Mouse (Mus musculus): Measurements from ENCODE around the gene B130006D01Rik.
"Not testable (repeated sequence)": the region's sequence is repeated elsewhere in the genome, so short reads cannot be mapped to it uniquely, and the experiment has no call there.

Gene B130006D01Rik

DNA sequence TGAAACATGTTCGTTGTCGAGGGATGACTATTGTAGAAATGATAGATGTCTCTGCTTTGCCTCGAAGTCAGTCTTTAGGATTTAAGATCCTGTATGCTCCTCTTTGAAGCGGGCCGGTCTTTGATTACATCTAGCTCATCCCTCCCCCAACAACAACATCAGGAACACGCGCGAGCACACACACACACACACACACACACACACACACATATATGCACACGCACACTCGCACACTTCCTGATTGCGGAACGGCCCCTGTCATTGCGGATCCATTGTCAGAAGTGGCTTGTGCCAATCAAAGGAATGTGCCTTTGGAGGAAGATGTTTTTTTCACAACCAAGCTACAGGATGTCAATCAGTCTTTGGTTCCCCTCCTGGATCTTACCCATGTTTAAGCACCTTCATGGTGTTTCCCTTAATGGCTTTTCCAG, 9.6 kb upstream of the B130006D01Rik start:
- no peak for DNase-seq (ENCODE audit: low spot score)

DNA sequence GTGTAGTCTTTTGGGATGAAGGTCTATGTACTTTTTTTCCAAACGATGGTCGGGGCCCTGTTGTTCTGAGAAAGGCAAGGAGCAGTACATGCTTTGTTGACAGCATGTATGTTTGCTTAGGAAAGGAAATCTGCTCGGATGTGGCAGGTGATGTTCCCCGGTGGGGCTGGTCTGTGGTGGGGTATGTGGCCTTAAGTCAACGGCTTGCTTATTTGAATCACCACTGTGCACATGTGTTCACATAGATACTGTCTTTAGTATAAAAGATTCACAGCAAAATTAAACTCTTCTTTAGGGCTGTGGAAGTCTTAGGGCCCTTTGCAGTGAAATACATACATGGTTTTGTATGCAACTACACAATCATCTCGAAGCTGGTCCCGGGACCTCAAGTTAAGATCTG, 9.0 kb upstream of the B130006D01Rik start:
- DNase-seq (ENCODE audit: low spot score): no peak

DNA sequence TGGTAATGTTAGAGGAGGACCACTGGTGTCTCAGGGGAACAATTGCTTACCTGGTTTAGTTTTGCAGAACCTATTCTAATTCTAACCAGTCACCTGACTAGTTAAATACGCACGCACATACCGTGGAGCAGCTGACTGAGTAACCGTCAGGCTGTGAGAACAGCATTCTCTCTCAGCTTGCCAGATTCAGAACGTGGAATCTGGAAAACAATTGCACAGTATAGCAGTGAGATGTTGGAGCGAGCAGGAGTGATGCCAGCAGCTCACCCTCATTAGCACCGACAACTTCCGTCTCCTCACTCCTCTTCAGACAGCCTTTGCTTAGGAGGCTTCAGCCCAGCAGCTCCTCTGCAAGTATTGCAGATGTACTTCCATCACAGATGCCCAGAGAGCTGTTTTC, 7.3 kb upstream of the B130006D01Rik start:
- DNase-seq (ENCODE audit: low spot score): no peak

DNA sequence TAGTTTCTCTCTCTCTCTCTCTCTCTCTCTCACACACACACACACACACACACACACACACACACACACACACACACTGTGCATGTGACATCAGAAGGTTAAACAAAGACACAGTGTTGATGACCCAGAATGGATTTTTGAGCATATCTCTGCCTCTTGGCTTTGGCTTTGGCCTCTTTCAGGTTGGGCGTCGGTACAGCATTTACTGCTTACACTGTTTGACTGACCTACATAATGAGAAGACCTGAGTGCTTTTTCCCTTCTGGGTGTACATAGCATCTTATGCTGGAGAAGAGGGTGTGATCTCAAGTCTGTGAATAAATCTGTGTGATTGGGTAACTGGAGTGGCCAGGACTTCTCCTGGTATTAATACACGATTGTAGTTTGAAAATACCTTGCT, 4.0 kb upstream of the B130006D01Rik start:
- no peak for DNase-seq (ENCODE audit: low spot score)

DNA sequence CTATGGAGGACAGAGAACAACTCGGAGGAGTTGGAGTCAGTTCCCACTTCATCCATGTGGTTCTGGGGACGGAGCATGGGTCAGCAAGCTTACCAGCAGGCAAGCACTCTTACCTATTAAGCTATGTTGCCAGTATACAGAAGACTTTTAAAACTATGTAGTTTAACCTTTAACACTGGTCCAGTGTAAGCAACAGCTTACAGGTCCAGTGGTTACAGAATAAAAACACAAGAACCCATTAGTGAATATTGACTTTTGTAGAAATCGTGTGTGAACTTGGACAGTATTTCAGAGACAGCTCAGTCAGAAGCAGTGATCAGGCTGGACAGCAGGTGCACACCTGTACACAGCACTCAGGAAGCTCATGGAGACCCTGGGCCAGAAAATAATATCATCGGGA, 1.1 kb downstream of the B130006D01Rik start:
- no peak for DNase-seq (ENCODE audit: low spot score)

DNA sequence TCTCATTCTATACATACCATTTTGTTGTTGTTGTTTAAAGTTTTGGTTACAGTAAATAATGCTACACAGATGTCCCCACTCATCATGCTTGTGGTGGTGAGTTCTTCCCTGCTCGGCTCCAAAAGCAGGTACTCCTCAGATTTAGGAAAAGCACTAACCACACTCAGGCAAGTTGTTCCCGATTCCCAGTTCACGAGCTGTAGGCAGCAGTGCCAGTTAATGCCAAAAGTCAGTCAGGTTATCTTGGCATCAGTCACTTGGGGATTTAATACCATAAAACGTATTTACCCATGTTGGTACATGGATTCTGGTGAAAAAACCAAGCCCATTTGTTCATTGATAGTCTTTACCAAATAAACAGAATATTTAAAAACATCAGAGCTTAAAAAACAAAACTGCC, 2.8 kb downstream of the B130006D01Rik start:
- DNase-seq (ENCODE audit: low spot score): no peak

DNA sequence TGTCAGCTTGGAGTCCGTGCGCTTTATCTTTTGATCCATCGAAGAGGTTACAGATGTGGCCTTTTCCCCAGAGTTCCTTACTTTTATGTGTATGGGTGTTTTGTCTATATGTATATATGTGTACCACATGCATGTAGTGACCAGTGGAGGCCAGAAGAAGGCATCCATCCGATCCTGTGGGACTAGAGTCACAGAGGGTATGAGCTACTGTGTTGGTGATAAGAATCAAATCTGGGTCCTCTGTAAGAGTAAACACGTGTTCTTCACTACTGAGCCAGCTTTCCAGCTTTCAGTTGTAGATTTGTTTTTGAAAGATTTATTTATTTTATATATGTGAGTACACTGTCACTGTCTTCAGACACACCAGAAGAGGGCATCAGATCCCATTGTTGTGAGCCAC, 4.6 kb downstream of the B130006D01Rik start:
- no peak for DNase-seq (ENCODE audit: low spot score)

DNA sequence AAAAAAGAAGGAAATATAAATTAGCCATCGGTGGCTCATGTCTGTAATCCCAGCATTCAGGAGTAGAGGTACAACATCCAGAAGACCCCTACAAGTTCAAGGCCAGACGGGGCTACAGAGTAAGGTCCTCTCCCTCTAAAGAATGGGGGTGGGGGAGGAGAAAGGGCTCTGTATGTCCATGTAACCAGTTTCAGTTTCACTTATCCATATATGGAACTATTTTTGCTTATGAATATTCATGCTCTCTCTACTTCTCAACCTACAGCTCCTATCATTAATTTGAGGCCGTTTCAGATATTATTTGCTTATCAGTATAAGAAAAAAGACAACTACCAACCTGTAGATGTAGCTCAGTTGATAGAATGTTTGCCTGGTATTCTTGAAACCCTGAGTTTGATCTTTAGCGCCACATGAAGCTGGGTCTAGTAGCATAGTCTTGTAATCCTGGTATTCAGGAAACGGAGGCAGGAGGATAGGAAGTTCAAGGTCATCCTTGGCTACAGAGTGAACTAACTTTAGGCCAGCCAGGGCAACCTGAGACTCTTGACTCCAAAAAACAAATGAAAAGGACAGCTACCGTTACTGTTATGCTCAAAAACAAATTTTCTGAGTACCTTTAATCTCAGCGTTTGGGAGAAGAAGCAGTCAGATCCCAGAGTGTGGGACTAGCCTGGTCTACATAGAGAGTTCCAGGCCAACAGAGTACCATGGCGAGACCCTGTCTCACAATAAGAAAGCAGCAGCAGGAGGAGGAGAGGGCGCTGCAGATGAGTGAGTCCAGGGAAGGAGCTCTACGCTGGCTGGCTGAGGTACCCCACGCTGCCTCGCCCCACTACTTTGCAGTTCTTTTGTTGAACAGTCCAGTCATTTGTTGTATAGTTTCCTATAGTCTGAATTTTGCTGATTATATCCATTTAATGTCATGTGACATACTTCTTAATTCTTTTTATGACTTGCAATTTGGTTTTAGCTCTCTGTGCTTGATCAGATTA, 5.8 kb downstream of the B130006D01Rik start:
- DNase-seq (ENCODE audit: low spot score): no peak

DNA sequence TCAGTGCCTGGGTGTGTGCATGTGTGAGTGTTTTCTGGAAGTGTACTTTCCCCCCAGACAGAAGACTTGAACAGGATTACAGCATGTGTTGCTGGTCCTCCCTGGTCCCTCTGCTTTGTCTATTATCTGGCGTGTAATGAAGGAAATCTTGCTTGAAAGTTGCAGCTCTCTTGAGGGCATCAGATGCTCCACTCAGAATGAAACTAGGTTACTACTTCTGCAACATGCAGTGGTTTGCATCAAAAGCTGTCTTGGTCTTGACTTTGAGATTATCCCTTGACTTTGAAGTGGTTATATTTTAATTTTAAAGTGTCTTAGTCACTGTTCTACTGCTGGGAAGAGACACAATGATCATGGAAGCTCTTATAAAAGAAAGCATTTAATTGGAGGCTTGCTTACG, 11.1 kb downstream of the B130006D01Rik start:
- no peak for DNase-seq (ENCODE audit: low spot score)

DNA sequence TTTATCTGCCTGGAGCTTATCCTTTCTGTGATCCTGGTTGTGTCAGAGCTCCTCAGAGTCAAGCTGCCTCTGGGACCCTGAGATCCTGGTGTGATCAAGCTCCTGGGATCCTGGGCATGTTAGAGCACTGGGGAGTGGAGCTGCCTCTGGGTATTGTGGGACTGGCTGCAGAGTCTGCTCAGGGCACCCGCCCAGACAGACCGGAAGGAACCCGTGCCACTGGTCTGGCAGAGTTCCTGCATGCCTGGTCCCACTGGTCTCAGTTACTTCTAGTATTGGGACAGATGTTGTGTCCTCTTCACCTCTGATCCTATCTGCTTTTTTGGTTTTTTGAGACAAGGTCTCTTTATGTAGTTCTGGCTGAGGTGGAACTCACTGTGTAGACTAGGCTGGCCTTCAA, 14.4 kb downstream of the B130006D01Rik start:
- DNase-seq (ENCODE audit: low spot score): no peak

DNA sequence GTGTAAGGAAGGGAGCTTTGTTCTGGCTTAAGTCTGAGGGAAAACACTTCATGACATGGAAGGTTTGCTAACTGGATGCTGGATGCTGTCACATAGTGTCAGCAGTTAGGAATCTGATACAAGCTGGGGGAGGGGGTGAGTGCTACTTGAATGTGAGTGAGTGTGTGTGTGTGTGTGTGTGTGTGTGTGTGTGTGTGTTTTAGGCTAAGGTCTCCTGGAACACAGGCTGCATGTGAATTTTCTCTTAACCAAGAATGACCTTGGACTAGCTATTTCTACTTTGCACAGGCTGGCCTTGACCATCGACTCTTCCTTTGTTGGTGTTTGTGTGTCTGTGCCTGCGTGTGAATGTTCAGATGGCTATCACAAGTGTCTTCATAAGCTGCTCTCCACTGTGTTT, 21.1 kb downstream of the B130006D01Rik start:
- DNase-seq (ENCODE audit: low spot score): no peak

DNA sequence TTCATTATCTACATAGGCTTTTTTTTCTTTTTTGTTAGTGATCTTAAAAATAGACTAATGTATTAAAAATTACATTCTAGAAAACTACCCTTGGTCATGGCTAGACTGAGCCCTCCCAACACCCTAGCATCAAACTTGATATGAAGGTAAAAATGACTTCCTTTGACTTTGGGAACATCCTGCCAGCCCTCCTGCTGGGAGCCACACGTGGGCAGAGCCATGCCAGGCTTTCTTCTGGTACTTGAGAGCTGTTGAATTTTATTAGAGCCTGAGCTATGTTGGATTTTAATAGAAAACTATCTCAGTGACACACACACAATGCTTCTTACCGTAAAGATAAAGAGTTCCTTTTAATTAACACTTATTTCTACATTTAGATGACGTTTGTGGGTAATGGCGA, 23.4 kb downstream of the B130006D01Rik start:
- no peak for DNase-seq (ENCODE audit: low spot score)

DNA sequence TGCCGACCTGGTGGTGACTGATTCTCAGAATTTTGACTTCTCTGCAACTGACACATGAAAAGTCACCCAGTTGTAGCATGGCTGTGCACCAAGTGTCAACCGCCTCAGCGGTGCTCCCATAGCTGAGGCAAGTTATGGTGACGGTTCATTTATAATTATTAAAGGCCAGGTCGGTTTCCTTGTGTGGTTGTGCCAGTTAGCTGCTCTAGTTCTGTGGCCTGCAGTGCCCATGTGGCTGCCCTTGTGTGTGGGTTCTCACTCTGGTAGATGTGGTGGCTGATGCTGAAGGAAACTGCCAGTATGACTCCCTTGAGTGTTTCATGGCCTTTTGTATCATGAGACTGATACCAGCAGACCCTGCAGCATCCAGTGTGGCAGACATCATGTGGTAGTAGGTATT, 24.9 kb downstream of the B130006D01Rik start:
- no peak for DNase-seq (ENCODE audit: low spot score)

DNA sequence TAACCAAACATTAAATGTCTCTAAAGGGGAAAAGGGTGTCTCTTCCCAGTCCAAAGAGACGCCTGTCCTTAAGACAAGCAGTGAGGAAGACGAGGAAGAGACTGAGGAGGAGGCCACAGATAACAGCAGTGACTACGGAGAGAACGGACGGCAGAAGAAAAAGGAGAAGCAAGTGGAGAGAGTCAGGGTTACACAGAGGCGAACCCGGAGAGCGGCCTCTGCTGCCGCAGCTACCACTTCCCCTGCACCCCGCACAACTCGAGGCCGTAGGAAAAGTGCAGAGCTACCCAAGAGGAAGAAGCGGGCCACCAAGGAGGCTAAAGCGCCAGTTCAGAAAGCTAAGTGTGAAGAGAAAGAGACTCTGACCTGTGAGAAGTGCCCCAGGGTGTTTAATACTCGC, 26.2 kb downstream of the B130006D01Rik start:
- no peak for DNase-seq (ENCODE audit: low spot score)

DNA sequence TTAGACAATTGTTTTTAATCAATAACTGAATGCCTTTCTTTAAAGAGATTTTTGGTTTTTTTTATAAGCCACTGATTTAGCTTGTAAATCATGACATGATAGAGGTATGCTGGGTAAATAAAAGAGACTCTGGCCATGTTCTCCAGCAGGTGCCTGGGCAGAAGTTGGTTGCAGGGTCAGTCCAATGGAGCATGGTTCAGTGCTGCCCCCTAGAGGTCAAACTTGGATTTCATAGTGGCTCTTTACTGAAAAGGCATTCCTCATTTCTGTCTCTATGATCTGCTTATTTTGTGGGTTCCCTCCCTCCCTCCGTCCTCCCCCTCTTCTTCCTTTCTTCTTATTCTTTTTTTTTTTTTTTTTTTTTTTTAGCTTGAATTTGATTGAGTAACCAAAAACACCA, 27.6 kb downstream of the B130006D01Rik start:
- DNase-seq (ENCODE audit: low spot score): peak; percentile 67

DNA sequence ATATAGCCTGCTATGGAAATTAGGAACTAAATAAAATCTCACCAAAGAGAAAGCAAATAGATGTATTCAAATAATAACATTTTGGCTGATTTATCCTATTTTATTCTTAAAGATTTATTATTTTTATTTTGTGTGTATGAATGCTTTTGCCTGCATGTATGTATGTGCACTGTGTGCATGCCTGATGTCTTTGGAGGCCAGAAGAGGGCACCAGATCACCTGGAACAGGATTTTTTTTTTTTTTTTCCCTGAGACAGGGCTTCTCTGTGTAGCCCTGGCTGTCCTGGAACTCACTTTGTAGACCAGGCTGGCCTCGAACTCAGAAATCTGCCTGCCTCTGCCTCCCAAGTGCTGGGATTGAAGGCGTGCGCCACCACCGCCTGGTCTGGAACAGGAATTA, 31.8 kb downstream of the B130006D01Rik start:
- DNase-seq (ENCODE audit: low spot score): not testable (repeated sequence)

DNA sequence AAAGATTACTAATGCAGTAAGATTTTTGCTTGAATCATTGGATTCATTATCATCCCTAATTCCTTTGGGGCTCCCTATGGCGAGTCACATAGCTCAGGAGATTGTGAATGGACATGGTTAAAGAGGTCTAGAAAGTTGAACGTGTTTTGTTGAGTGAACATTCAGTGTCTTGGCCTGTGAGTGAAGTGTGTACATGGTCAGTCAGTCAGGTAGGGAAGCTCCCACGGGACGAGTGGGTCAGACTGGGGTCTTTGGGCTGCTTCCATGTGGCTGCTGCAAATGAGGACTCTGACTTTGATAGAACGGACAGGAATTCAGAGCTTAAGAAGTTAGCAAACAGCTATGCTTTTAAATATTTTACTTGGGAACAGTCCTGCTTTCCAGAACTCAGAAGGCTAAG, 37.1 kb downstream of the B130006D01Rik start:
- DNase-seq (ENCODE audit: low spot score): no peak

DNA sequence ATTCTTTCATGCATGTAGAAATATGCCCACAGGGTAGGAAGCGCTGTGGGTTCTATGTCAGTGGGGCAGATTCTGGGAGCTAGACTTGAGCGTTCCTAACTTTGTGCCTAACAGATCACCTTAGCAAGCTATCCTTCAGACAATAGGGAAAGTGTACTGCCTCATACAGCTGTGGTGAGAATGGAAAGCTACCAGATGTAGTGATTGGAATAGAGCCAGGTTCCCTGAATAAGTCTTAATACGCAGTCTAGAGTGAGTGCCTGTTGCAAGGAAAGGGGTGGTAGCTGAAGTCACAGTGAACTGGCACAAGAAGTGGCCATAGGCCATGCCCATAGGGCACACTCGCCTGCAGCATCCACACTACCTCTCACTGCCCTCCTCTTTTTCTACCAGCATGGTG, 39.6 kb downstream of the B130006D01Rik start:
- DNase-seq (ENCODE audit: low spot score): no peak

DNA sequence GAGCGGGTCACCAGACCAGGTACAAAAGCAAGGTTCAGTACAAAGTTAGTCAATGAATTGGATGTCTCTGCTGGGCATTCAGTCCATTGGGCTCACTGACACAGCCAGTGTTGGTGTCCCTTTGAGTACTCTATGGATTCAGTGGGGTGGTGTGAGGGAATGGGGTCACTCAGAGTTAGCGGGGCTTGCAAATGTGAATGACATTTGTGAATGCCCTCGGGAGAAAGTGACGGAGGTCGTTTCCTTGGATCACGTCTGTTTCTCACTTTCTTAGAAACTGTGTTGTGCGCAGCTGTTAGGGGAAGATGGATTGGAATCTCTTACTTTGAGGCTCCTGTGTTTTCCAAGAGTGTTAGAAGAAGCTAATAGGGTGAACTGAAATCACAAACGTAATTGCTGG, 41.4 kb downstream of the B130006D01Rik start:
- DNase-seq (ENCODE audit: low spot score): no peak

DNA sequence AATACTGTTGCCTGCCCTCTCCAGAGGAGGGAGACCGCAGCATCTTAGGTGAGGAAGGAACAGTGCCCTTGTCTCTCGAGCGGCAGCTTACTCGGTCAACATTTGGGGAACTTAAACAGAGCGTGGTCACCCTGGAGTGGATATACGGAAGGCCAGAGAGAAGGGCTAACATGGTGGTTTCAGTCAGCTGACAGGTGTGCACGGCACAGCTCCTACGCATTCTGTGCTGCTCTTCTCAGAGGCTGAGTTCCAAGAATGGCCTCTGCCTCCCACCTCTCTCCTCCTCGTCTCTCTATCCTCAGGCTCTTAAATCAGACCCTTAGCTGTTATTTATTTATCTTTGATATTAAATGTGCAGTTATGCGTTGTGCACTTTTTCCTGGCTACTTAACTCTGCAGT, 41.9 kb downstream of the B130006D01Rik start:
- no peak for DNase-seq (ENCODE audit: low spot score)

DNA sequence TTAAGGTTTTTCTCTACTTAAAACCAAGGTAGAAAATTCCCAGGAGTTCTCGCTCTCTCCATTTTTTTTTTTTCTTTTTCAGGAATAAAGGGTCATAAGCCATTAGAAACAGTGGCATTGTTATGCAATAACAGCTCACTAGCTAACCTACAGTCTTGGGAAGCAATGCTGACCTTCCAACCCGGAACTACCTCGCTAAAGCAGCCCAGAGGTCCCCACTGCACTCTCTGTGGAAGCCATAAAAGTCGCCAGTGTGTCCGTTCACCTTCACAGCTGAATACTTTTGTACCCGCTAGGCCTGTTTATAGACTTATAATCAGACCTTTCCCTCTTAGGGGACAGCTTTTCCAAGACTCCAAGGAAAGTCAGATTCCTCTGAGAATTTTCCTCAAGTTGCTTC, 44.9 kb downstream of the B130006D01Rik start:
- no peak for DNase-seq (ENCODE audit: low spot score)

DNA sequence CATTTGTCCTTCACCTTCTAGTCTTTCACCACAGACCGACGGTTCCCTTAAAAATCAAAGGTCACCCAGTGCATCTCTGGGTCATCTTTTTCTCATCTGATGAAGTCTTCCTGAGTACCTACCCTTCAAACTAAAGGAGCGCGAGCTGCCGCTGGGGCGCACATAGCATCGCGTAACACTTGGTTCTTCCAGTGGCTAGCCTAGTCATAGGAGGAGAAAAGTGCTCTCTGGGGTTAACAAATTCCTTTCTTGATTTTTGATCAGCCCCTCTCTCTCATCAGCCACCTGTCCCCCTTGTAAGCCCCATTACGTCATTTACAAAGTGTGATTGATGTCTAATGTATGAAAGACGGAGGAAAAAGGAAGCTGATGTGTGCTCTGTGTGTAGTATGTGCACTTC, 45.8 kb downstream of the B130006D01Rik start:
- DNase-seq (ENCODE audit: low spot score): no peak

DNA sequence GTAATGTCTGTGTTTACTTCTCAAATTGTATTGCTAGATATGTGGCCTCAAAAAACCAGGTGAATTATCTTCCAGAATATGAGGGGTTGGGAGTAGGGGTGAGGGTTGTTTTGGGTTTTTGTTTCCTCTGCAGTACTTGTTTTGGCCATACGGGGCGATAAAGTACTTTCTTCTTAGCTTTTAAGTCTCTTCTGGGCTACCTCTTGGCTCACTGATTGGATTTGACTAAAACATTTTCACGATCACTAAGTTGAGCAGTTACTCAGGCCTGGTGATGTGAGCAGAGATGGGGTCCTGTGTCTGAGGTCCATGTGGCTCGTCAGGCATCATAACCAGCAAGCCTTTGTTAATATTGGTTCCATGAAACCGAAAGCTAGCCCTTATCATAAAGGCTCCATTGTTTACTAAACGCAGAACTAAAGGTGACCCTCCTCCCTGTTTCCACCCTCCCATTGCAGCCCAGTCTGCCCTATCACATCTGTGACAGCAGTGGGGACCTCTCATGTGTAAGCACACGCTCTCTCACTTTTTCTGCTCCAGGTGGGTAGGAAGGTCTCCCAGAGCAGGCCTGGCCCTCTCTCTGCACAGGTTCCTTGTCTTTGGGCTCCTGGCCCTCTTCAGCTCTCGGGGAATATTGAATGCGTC, 47.5 kb downstream of the B130006D01Rik start:
- no peak for DNase-seq (ENCODE audit: low spot score)
